Mouse (Mus musculus) intestine, postnatal 0 days (tissue): ENCODE results near the gene Slc4a1. TPM values are rescaled to one million over a fixed set of nuclear protein-coding genes. Genes with fewer than 3 reads are reported as not detected.

ENCODE experiments used
- ATAC-seq: fragments of 200-750 bp; cut with Nextera tagmentation; 2 replicates; pipeline ENCODE4 v1.8.0; 2017; ENCODE audit warnings: mild to moderate bottlenecking, moderate TSS enrichment, moderate library complexity
- H3K27ac ChIP-seq: fragments of 300-500 bp; sonication (generic); 2 replicates; pipeline ENCODE4 v1.5.1; 2014; ENCODE audit warnings: mild to moderate bottlenecking, low read depth, low read length, moderate library complexity
- H3K27me3 ChIP-seq: fragments of 300-500 bp; sonication (generic); replicated peaks from 2 replicates; pipeline ENCODE4 v1.6.1; 2014; ENCODE audit warnings: low read length, mixed read lengths; ENCODE audit not compliant: control insufficient read depth, insufficient read depth
- H3K36me3 ChIP-seq: fragments of 300-500 bp; sonication (generic); 2 replicates; pipeline ENCODE4 v1.6.1; 2014; ENCODE audit warnings: mild to moderate bottlenecking, moderate library complexity; ENCODE audit not compliant: control insufficient read depth, insufficient read depth
- H3K4me1 ChIP-seq: fragments of 300-500 bp; sonication (generic); replicated peaks from 2 replicates; pipeline ENCODE4 v1.6.1; 2014; ENCODE audit warnings: antibody characterized with exemption, low read length, mixed read lengths; ENCODE audit not compliant: control insufficient read depth, insufficient read depth
- H3K4me2 ChIP-seq: fragments of 300-500 bp; sonication (generic); replicated peaks from 2 replicates; pipeline ENCODE4 v1.6.1; 2014; ENCODE audit warnings: low read depth, mild to moderate bottlenecking, moderate library complexity
- H3K4me3 ChIP-seq: fragments of 300-500 bp; sonication (generic); 2 replicates; pipeline ENCODE4 v1.5.1; 2014; ENCODE audit warnings: low read depth, low read length
- H3K9ac ChIP-seq: fragments of 300-500 bp; sonication (generic); 2 replicates; pipeline ENCODE4 v1.6.1; 2014; ENCODE audit warnings: mild to moderate bottlenecking, low read depth, low read length
- H3K9me3 ChIP-seq: fragments of 300-500 bp; sonication (generic); 2 replicates; pipeline ENCODE4 v1.6.1; 2016; ENCODE audit warnings: mixed run types; ENCODE audit not compliant: control insufficient read depth
- CTCF ChIP-seq: sonication (generic); IDR thresholded peaks from 2 replicates; pipeline ENCODE4 v1.5.1; 2016; ENCODE audit warnings: low read depth, mild to moderate bottlenecking, control low read depth, antibody characterized with exemption, moderate library complexity
- WGBS: fragments of 180-500 bp; shearing (Covaris S2); extraction: QIAGEN DNeasy Blood & Tissue Kit; methylation state at CpG from one replicate; pipeline ENCODE4 v1.1.7; 2014; 5-methylcytosine and 5-hydroxymethylcytosine counted together
- polyA plus RNA-seq: library from polyadenylated mRNA; unstranded; fragments of >200 nt; fragmentation: Nextera tagmentation; extraction: Ambion mirVana; gene quantifications from 2 replicates; pipeline ENCODE4 v1.2.1, GENCODE M21; 2015

Gene Slc4a1
- polyA plus RNA-seq, 1 experiment from 2014 or later, result 0.29 TPM

DNA sequence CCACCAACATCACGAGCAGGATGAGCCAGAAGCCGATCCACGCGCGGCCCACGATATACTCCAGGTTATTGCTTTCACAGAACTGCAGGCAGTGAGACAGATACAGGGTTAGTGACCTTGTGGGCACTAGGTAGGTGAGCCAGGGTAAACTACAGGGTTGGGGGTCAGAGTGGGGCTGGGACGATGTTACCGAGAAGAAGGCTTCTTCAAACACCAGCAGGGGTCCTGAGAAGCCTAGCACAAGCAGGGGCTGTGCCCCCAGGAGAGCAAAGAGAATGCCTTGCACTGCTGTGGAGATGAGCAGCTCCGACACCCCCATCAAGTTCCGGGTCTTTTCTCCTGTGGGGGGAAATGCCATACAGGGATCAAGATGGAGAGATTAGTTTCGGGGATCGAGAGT is 9.8 kb downstream of the Slc4a1 start:
- Histone ChIP-seq H3K9ac (no peak overlapping the region), H3K27me3 (0 out of 2 replicates have a peak, but pooled peaks cover 3% of the 10 kb centered on the region), H3K4me3 (no peak overlapping the region), H3K4me1 (no peaks in the 10 kb centered on the region), H3K36me3 (no peaks in the 10 kb centered on the region), H3K4me2 (no peak overlapping the region), H3K9me3 (no peaks in the 10 kb centered on the region), H3K27ac (no peak overlapping the region)
- TF ChIP-seq CTCF, result no peak
- WGBS, result 78% methylated on average over 12 of the region's 12 CpGs
- ATAC-seq, result no peak

DNA sequence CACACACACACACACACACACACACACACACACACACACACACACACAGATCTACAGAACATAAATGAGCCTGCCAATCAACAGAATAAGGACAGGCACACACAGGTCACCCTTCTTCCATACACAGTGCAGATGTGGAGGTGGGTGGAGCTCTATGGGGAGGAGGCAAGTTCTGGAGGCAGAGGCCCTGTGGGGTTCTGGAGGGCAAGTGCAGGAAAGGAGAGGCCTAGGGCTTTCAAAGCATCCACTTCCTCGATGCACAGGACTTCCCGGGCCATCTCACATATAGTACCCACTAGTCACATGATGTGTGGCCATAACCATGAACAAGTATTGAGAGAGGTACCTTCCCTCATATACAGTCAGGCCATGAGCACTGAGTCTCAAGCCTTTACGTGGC is 10.5 kb downstream of the Slc4a1 start:
- H3K9ac ChIP-seq, result no peak overlapping the region
- no peaks in the 10 kb centered on the region for H3K36me3 ChIP-seq
- no peaks in the 10 kb centered on the region for H3K9me3 ChIP-seq
- ATAC-seq, result no peak
- H3K4me2 ChIP-seq, result no peak overlapping the region
- H3K4me3 ChIP-seq, result no peak overlapping the region
- no peak overlapping the region for H3K27ac ChIP-seq
- WGBS, result 63% methylated on average over 3 of the region's 3 CpGs
- TF ChIP-seq CTCF, result no peak
- H3K4me1 ChIP-seq, result no peaks in the 10 kb centered on the region
- 0 out of 2 replicates have a peak, but pooled peaks cover 3% of the 10 kb centered on the region for H3K27me3 ChIP-seq

DNA sequence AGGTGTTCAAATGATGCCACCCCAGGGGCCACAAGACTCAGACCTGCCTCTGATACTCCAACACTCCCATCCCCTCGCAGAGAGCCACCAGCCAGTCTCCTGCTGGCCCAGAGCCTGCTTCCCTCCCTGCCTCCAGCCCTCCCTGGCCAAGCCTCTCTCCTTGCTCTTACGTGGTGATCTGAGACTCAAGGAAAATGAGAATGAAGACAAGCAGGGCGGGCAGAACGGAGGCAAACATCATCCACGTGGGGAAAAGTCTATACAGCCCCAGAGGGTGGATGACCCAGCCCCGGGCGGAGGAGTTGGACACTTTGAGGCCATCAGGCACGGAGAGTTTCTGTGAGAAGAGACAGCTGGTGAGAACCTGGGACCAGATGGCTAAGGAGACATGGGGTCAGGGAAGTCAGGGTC is 13.0 kb downstream of the Slc4a1 start:
- ATAC-seq, result no peak
- 26% methylated on average over 8 of the region's 8 CpGs for WGBS

GRCm38 (mm10) chr11:102352378-102352777 is 13.6 kb downstream of the Slc4a1 start:
- Histone ChIP-seq H3K27ac (no peak overlapping the region), H3K9ac (no peak overlapping the region), H3K9me3 (no peaks in the 10 kb centered on the region), H3K4me1 (no peaks in the 10 kb centered on the region), H3K27me3 (0 out of 2 replicates have a peak, but pooled peaks cover 3% of the 10 kb centered on the region), H3K4me3 (no peak overlapping the region), H3K4me2 (no peak overlapping the region), H3K36me3 (no peaks in the 10 kb centered on the region)
- ATAC-seq, result no peak
- no peak for TF ChIP-seq CTCF
- WGBS, result 52% methylated on average over 5 of the region's 5 CpGs

More for the DNA sequence above, 13.0 kb downstream of the Slc4a1 start:
- Histone ChIP-seq H3K9me3 (no peaks in the 10 kb centered on the region), H3K4me2 (no peak overlapping the region), H3K4me1 (no peaks in the 10 kb centered on the region), H3K27me3 (0 out of 2 replicates have a peak, but pooled peaks cover 3% of the 10 kb centered on the region), H3K4me3 (no peak overlapping the region), H3K27ac (no peak overlapping the region), H3K9ac (no peak overlapping the region), H3K36me3 (no peaks in the 10 kb centered on the region)
- no peak for TF ChIP-seq CTCF

DNA sequence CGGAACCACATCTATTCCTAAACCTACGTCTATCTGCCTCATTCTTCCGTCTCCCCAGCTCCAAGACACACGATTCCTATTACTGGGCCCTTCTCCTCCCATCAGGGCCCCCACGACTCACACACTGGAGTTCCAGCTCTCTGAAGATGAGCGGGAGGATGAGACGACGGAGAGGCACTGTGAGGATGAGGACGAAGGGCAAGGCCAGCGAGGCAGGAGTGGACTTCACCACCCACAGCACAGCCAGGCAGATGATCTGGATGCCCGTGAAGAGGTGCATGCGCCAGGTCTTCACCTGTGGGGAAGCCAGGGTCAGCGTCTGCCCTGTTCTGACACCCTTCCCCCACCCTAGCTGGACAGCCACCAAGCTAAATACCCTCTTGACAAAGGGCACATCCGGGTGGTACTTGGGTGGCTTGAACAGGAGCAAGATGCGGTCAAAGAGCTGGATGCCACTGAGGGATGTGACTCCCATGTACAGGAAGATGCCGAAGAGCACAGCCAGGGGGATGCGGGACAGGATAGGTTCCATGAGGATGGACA is 15.0 kb downstream of the Slc4a1 start:
- no peak for ATAC-seq

DNA sequence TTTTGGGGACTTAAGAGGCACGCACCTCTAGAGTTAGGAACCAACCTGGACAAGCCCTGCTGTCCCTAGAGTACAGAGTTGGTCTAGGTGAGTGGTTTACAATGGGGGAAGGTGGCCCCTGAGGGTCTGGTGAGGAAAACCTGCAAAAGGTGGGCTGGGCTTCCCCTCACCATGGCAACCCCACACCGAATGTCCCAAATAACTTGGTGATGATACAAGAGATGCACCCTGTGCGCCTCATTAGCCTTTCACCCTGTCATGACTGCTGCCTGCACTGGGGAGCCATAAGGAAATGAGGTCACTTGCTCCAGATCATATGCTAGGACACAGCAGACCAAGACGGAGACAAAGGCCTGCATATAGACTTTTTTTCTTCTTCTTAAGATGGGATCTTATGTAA is 15.6 kb downstream of the Slc4a1 start:
- no peaks in the 10 kb centered on the region for H3K36me3 ChIP-seq
- no peak for TF ChIP-seq CTCF
- H3K4me3 ChIP-seq, result no peak overlapping the region
- no peaks in the 10 kb centered on the region for H3K4me1 ChIP-seq
- no peaks in the 10 kb centered on the region for H3K27me3 ChIP-seq
- H3K9me3 ChIP-seq, result no peaks in the 10 kb centered on the region
- H3K27ac ChIP-seq, result no peak overlapping the region
- WGBS, result 80% methylated on average over 4 of the region's 4 CpGs
- no peak for ATAC-seq
- no peak overlapping the region for H3K4me2 ChIP-seq
- no peak overlapping the region for H3K9ac ChIP-seq

More for the DNA sequence above, 15.0 kb downstream of the Slc4a1 start:
- Histone ChIP-seq H3K27ac (no peak overlapping the region), H3K4me1 (no peaks in the 10 kb centered on the region), H3K9me3 (no peaks in the 10 kb centered on the region), H3K4me3 (no peak overlapping the region), H3K27me3 (no peaks in the 10 kb centered on the region), H3K4me2 (no peak overlapping the region), H3K9ac (no peak overlapping the region), H3K36me3 (no peaks in the 10 kb centered on the region)
- whole genome bisulfite sequencing, result 86% methylated on average over 17 of the region's 17 CpGs
- no peak for TF ChIP-seq CTCF
